In genomic region chr10:82962472-82963020, GRCm38 (mm10) we compare ENCODE assay signal across 17 mouse cellular contexts. TPM values are rescaled to one million over a fixed set of nuclear protein-coding genes. Genes with fewer than 3 reads are reported as not detected.
DNase-seq lines count a peak whose midpoint lies in the region; ATAC-seq and TF ChIP-seq lines count a peak whose summit lies in the region.
"Had no signal": no experiment of that assay in that cellular context is flagged by ENCODE, and none has a peak within 500 bp of the region (broad histone marks: within the 10 kb centered on the region; RNA-seq: fewer than 3 reads in every experiment).

No protein-coding gene starts in this region.

- TF ChIP-seq EP300 in heart, adult 2 months (IDR thresholded peaks at IDR 0.05; ENCODE audit: insufficient read depth, low read depth, low read length) = no peak

- H3K9ac ChIP-seq in heart, adult 2 months (ENCODE audit: low read depth, low read length) = no peak overlapping the region
- H3K9ac ChIP-seq: forebrain, postnatal 0 days had no signal

- ATAC-seq in G1E (ENCODE audit: extremely low read depth, insufficient number of reproducible peaks, low FRiP score, poor library complexity, severe bottlenecking) = peak; percentile 43; the same call in 1 of the 2 replicates
- ATAC-seq in megakaryocyte progenitor cell, adult 5-6 weeks (replicated peaks; ENCODE audit: poor library complexity) = peak; percentile 54
- ATAC-seq: forebrain, postnatal 0 days; hindbrain, embryonic 16.5 days; intestine, postnatal 0 days had no signal

- no peaks in the 10 kb centered on the region for H3K9me3 ChIP-seq in G1E (replicated peaks)
- no peaks in the 10 kb centered on the region for H3K9me3 ChIP-seq in forebrain, embryonic 10.5 days
- H3K9me3 ChIP-seq: embryonic facial prominence, embryonic 10.5 days; heart, embryonic 10.5 days had no signal

- intact Hi-C loops in heart, adult 2 months (cut with DNase I) = no loop called here

- 76% methylated on average over 6 of the region's 6 CpGs for WGBS in heart, adult 2 months
- WGBS in forebrain, embryonic 10.5 days = 86% methylated on average over 6 of the region's 6 CpGs

- no peaks in the 10 kb centered on the region for H3K36me3 ChIP-seq in G1E (replicated peaks)
- H3K36me3 ChIP-seq in heart, adult 2 months (ENCODE audit: control insufficient read depth, insufficient read depth, low read length) = no peaks in the 10 kb centered on the region
- H3K36me3 ChIP-seq in forebrain, embryonic 10.5 days (replicated peaks) = no peaks in the 10 kb centered on the region
- H3K36me3 ChIP-seq: embryonic facial prominence, embryonic 10.5 days; heart, embryonic 10.5 days had no signal

- peak overlapping the region; percentile 28; the same call in 1 of the 2 replicates for H3K27ac ChIP-seq in embryonic fibroblast, embryonic 13.5 days (ENCODE audit: insufficient read depth, low read length)
- H3K27ac ChIP-seq in heart, adult 2 months = no peak overlapping the region
- no peak overlapping the region for H3K27ac ChIP-seq in forebrain, embryonic 10.5 days
- H3K27ac ChIP-seq: embryonic facial prominence, embryonic 10.5 days; heart, embryonic 10.5 days had no signal

- no peak for TF ChIP-seq CTCF in G1E (IDR thresholded peaks at IDR 0.05; ENCODE audit: low read depth, low read length)
- no peak for TF ChIP-seq CTCF in embryonic fibroblast, embryonic 13.5 days (IDR thresholded peaks at IDR 0.05; ENCODE audit: borderline replicate concordance, insufficient read depth, low read length)
- TF ChIP-seq CTCF in heart, adult 2 months (IDR thresholded peaks at IDR 0.05) = no peak

- DNase-seq in 416B (ENCODE audit: low read depth) = peak; percentile 76
- peak; percentile 45 for DNase-seq in G1E (ENCODE audit: low spot score)
- no peak for DNase-seq in gastrocnemius, postnatal 25 days
- no peak for DNase-seq in heart, adult 2 months
- no peak for DNase-seq in forebrain, embryonic 10.5 days (ENCODE audit: extremely low spot score, low spot score)
- DNase-seq: cerebellum, postnatal 14 days; forebrain, postnatal 0 days; heart, postnatal 10 days; layer of hippocampus, postnatal 36 days; thymus, postnatal 4 days had no signal

- H3K79me2 ChIP-seq in heart, adult 2 months (replicated peaks; ENCODE audit: control insufficient read depth, insufficient read depth, low read length) = no peaks in the 10 kb centered on the region

- H3K27me3 ChIP-seq in G1E (ENCODE audit: insufficient read depth, low read length) = 0 out of 2 replicates have a peak, but pooled peaks cover 2% of the 10 kb centered on the region
- no peaks in the 10 kb centered on the region for H3K27me3 ChIP-seq in heart, adult 2 months (ENCODE audit: control insufficient read depth, insufficient read depth, low read length)
- no peaks in the 10 kb centered on the region for H3K27me3 ChIP-seq in forebrain, embryonic 10.5 days (ENCODE audit: poor library complexity, severe bottlenecking)

- H3K4me1 ChIP-seq in G1E (ENCODE audit: insufficient read depth, low read depth, low read length) = peaks cover 66% of the 10 kb centered on the region
- H3K4me1 ChIP-seq in embryonic fibroblast, embryonic 13.5 days (ENCODE audit: control insufficient read depth, insufficient read depth, low read length) = peaks cover 4% of the 10 kb centered on the region
- H3K4me1 ChIP-seq in heart, adult 2 months (ENCODE audit: control insufficient read depth, insufficient read depth, low read length) = no peaks in the 10 kb centered on the region; the same call in 1 of the 2 replicates
- no peaks in the 10 kb centered on the region for H3K4me1 ChIP-seq in forebrain, embryonic 10.5 days
- H3K4me1 ChIP-seq: embryonic facial prominence, embryonic 10.5 days had no signal

- H3K4me3 ChIP-seq in G1E (ENCODE audit: low read depth, low read length) = peak overlapping the region; percentile 33; the same call in 1 of the 2 replicates
- no peak overlapping the region for H3K4me3 ChIP-seq in embryonic fibroblast, embryonic 13.5 days (ENCODE audit: insufficient read depth, low read length)
- no peak overlapping the region for H3K4me3 ChIP-seq in heart, adult 2 months
- no peak overlapping the region for H3K4me3 ChIP-seq in forebrain, embryonic 10.5 days
- H3K4me3 ChIP-seq: embryonic facial prominence, embryonic 10.5 days; erythroblast, embryonic 14.5 days; heart, embryonic 10.5 days had no signal

- no peak for TF ChIP-seq POLR2A in embryonic fibroblast, embryonic 13.5 days (IDR thresholded peaks at IDR 0.05; ENCODE audit: low read depth, low read length)
- no peak for TF ChIP-seq POLR2A in heart, adult 2 months (IDR thresholded peaks at IDR 0.05; ENCODE audit: insufficient read depth, low read depth, low read length)

RNA-seq across cellular contexts. Expression of gene Chst11, which starts 22.8 kb away (rescaled TPM):
- total RNA-seq in G1E (2014; fragmentation: Nextera tagmentation) = 38.2 and 44.7 TPM in 2 replicates
- total RNA-seq in G1E (2017) = 41.5 and 44.6 TPM in 2 replicates
- 13.1 and 15.6 TPM in 2 replicates for polyA plus RNA-seq in G1E (2012)
- 12.9 and 20.7 TPM in 2 replicates for polyA plus RNA-seq in embryonic fibroblast, embryonic 13.5 days (2011; ENCODE audit: insufficient read length, low read depth, missing spikeins)
- total RNA-seq in megakaryocyte progenitor cell, adult 5-6 weeks (2015) = 19.2 and 20.0 TPM in 2 replicates
- 20.4 and 22.2 TPM in 2 replicates for total RNA-seq in megakaryocyte progenitor cell, adult 5-6 weeks (2017)
- under 1 TPM; 0.94 to 1.00 TPM for total RNA-seq in gastrocnemius, postnatal 25 days (2021)
- total RNA-seq in heart, adult 2 months (2021) = 1 to 10 TPM; 3.1 to 3.2 TPM
- polyA plus RNA-seq in heart, adult 2 months (2012; rRNA removed) = 4.5 and 6.8 TPM in 2 replicates
- polyA plus RNA-seq in forebrain, embryonic 10.5 days (2016; fragmentation: Nextera tagmentation; extraction: Ambion mirVana) = 0.99 and 1.1 TPM in 2 replicates

Comparison
In these comparisons a context has a peak if more than half of its experiments do, and no peak if none do; other contexts are left out.
1. DNase-seq: peak in 416B (single experiment) and G1E (single experiment); none in gastrocnemius, postnatal 25 days (single experiment), heart, adult 2 months (0 of 2) and forebrain, embryonic 10.5 days (single experiment).
2. RNA of gene Chst11, which starts 22.8 kb away (total RNA-seq): 38.2 to 44.7 TPM in G1E and 19.2 to 22.2 TPM in megakaryocyte progenitor cell, adult 5-6 weeks; 3.1 to 3.2 TPM in heart, adult 2 months and 0.94 to 1.00 TPM in gastrocnemius, postnatal 25 days; every median in the first group is over 4 times any median in the second.